Mouse (Mus musculus) neural tube, embryonic 11.5 days (tissue): ENCODE data around the gene Ndufc2. TPM values are rescaled to one million over a fixed set of nuclear protein-coding genes. Genes with fewer than 3 reads are reported as not detected.

Source experiments
- ATAC-seq: fragments of 200-750 bp; cut with Nextera tagmentation; 2 replicates; pipeline ENCODE4 v1.8.0; 2017; ENCODE audit warnings: moderate number of reproducible peaks, mild to moderate bottlenecking, moderate TSS enrichment, moderate library complexity; ENCODE audit not compliant: insufficient read depth, low FRiP score, low TSS enrichment
- DNase-seq: peaks from one replicate; pipeline ENCODE4 v3.0.0-alpha.2; 2015; ENCODE audit warnings: low spot score
- H3K27ac ChIP-seq: fragments of 300-500 bp; sonication (generic); 2 replicates; pipeline ENCODE4 v1.5.1; 2014; ENCODE audit warnings: low read depth, mild to moderate bottlenecking, low read length
- H3K27me3 ChIP-seq: fragments of 300-500 bp; sonication (generic); 2 replicates; pipeline ENCODE4 v1.6.1; 2014; ENCODE audit warnings: mild to moderate bottlenecking, low read length, mixed read lengths; ENCODE audit not compliant: control insufficient read depth, insufficient read depth
- H3K36me3 ChIP-seq: fragments of 300-500 bp; sonication (generic); 2 replicates; pipeline ENCODE4 v1.6.1; 2014; ENCODE audit warnings: mild to moderate bottlenecking, low read length, moderate library complexity, mixed read lengths; ENCODE audit not compliant: control insufficient read depth, insufficient read depth
- H3K4me1 ChIP-seq: fragments of 300-500 bp; sonication (generic); 2 replicates; pipeline ENCODE4 v1.6.1; 2014; ENCODE audit warnings: low read length, mixed read lengths; ENCODE audit not compliant: control insufficient read depth, insufficient read depth
- H3K4me2 ChIP-seq: fragments of 300-500 bp; sonication (generic); 2 replicates; pipeline ENCODE4 v1.6.1; 2014; ENCODE audit warnings: low read depth, mild to moderate bottlenecking, moderate library complexity
- H3K4me3 ChIP-seq: fragments of 300-500 bp; sonication (generic); 2 replicates; pipeline ENCODE4 v1.5.1; 2014; ENCODE audit warnings: low read depth, low read length
- H3K9ac ChIP-seq: fragments of 300-500 bp; sonication (generic); 2 replicates; pipeline ENCODE4 v1.6.1; 2014; ENCODE audit warnings: mild to moderate bottlenecking, low read length
- H3K9me3 ChIP-seq: fragments of 300-500 bp; sonication (generic); 2 replicates; pipeline ENCODE4 v1.6.1; 2016; ENCODE audit warnings: low read length; ENCODE audit not compliant: control insufficient read depth
- WGBS: fragments of 180-500 bp; shearing (Covaris S2); extraction: QIAGEN DNeasy Blood & Tissue Kit; methylation state at CpG from one replicate; pipeline ENCODE4 v1.1.7; 2014; 5-methylcytosine and 5-hydroxymethylcytosine counted together
- polyA plus RNA-seq: library from polyadenylated mRNA; unstranded; fragments of >200 nt; fragmentation: Nextera tagmentation; extraction: Ambion mirVana; gene quantifications from 2 replicates; pipeline ENCODE4 v1.2.1, GENCODE M21; 2014

Gene Ndufc2
- polyA plus RNA-seq, 1 experiment from 2014 or later, result 320 TPM

DNA sequence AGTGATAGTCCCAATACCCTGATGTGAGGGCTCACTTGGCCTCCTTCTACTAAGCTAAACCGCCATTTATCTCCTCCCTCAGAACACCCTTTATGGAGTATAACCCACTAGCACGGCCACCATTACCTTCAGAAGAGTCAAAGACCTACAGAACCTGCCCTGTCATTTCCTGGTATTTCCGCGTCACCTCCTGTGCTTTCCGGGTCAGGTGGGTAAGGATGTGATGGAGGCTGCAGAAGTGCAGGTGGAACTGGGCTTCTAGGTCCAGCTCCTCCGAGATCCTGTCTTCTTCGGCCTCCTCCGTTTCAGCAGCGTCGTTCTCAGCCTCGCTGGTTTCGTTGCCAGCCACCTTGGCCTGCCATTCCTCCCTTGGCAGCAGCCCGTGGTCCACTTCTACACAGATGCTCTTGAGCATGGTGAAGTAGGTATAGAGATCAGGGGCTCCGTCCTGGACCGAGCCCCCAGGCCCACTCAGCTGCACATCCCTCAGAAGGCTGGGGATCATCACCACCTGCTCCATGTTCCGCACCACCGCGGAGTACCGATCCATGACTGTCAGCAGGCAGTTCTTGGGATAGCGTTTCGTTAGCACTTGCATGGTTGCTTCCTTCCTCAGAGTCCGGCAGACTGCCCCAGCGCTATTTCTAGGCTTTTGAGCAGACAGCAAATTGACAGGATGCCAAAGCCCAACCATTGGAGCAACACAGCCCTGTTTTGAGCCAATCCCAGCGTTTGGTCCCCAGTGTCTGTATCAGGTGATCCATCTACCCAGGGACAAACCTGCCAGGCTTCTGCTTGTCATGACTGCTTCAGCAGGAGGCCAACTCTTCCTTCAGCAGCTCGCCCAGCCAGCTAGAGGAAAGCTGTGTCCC, 17.3 kb downstream of the Ndufc2 start, which contains the start of gene Thrsp:
Thrsp (minus strand) TSS at position 825 of the 872 bp plus-strand sequence.
- Histone ChIP-seq H3K9ac (no peak within 1 kb of the TSS), H3K4me2 (no peak within 1 kb of the TSS), H3K36me3 (no peaks in the 10 kb centered on the region), H3K27me3 (no peaks in the 10 kb centered on the region), H3K4me1 (no peaks in the 10 kb centered on the region), H3K9me3 (no peaks in the 10 kb centered on the region), H3K27ac (no peak within 1 kb of the TSS), H3K4me3 (no peak within 1 kb of the TSS)
- no peak for ATAC-seq
- no peak for DNase-seq
- 81% methylated on average over 25 of the region's 25 CpGs for WGBS

- DNase-seq, result no peak
- Histone ChIP-seq H3K9me3 (no peaks in the 10 kb centered on the region), H3K36me3 (no peaks in the 10 kb centered on the region), H3K9ac (no peak overlapping the region), H3K4me3 (no peak overlapping the region), H3K27ac (no peak overlapping the region), H3K4me2 (no peak overlapping the region), H3K27me3 (no peaks in the 10 kb centered on the region), H3K4me1 (no peaks in the 10 kb centered on the region)
- no peak for ATAC-seq
- 84% methylated on average over 5 of the region's 5 CpGs for WGBS
Measured at GRCm38 (mm10) chr7:97418717-97419116, 18.9 kb downstream of the Ndufc2 start.

GRCm38 (mm10) chr7:97419163-97419562, 19.4 kb downstream of the Ndufc2 start:
- H3K9ac ChIP-seq, result no peak overlapping the region
- no peak overlapping the region for H3K4me2 ChIP-seq
- ATAC-seq, result no peak
- DNase-seq, result no peak
- H3K27me3 ChIP-seq, result no peaks in the 10 kb centered on the region
- 86% methylated on average over 5 of the region's 5 CpGs for WGBS
- no peaks in the 10 kb centered on the region for H3K9me3 ChIP-seq
- H3K4me3 ChIP-seq, result no peak overlapping the region
- no peak overlapping the region for H3K27ac ChIP-seq
- H3K36me3 ChIP-seq, result no peaks in the 10 kb centered on the region
- no peaks in the 10 kb centered on the region for H3K4me1 ChIP-seq

DNA sequence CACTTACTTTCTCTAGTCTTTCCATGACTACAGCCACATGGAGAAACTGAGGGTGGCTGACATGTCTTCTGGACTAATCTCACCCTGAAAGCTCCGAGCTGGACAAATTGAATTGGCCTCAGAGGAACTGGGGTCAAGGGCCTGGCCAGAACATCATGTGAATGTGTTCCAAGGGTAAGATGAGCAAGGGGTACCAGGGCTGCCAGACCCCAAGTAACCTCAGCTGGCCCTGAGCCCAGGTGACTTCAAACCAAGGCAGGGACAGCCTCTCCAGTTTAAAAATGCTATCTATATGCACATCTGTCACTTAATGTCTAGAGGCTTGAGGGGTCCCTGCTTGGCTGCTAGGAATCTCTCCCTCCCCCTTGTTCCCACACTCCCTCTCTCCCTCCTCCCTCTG, 20.6 kb downstream of the Ndufc2 start:
- DNase-seq (no peak), ATAC-seq (no peak)
- Histone ChIP-seq H3K9me3 (no peaks in the 10 kb centered on the region), H3K4me3 (no peak overlapping the region), H3K9ac (no peak overlapping the region), H3K4me1 (no peaks in the 10 kb centered on the region), H3K4me2 (no peak overlapping the region), H3K36me3 (no peaks in the 10 kb centered on the region), H3K27me3 (no peaks in the 10 kb centered on the region), H3K27ac (no peak overlapping the region)
- WGBS, result 85% methylated on average over 1 of the region's 1 CpGs

DNA sequence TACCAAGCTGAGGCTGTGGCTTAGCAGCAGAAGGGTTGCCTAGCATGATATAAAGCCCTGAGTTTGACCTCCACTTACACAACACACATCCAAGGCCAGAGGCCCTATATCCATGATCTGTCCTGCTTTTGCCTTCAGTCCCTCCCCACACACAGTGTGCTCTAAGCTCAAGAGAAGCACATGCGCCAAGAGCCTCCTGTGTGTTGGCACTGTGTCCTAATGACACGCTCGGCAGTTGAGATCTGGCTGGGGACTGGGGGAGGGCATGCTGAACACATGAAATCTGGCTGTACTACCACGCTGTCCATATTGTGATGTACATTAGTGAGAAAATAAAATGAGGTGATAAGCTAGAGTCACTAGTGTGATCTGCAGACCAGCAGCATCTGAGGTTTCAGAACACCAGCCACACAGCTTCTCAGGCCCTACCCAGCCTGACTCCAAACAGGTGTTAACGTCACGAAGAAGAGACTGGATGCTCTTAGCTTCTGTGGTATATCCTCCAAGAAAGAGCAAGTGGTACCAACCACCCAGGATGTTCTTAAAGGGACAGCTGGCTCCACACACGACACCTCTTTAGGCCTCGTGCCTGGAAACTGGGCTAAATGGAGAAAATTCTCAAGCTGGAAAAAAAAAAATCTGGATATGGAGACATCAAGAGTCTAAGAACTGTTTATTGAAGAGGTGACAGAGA, 21.3 kb downstream of the Ndufc2 start:
- Histone ChIP-seq H3K27me3 (no peaks in the 10 kb centered on the region), H3K4me2 (no peak overlapping the region), H3K36me3 (no peaks in the 10 kb centered on the region), H3K27ac (no peak overlapping the region), H3K9me3 (no peaks in the 10 kb centered on the region), H3K4me1 (no peaks in the 10 kb centered on the region), H3K4me3 (no peak overlapping the region), H3K9ac (no peak overlapping the region)
- DNase-seq (no peak), ATAC-seq (no peak)
- WGBS, result 81% methylated on average over 8 of the region's 8 CpGs

GRCm38 (mm10) chr7:97423754-97424153, 24.0 kb downstream of the Ndufc2 start:
- Histone ChIP-seq H3K4me1 (no peaks in the 10 kb centered on the region), H3K4me3 (no peak overlapping the region), H3K27me3 (no peaks in the 10 kb centered on the region), H3K36me3 (no peaks in the 10 kb centered on the region), H3K27ac (no peak overlapping the region), H3K9me3 (no peaks in the 10 kb centered on the region), H3K9ac (no peak overlapping the region), H3K4me2 (no peak overlapping the region)
- no peak for ATAC-seq
- DNase-seq, result no peak
- 66% methylated on average over 5 of the region's 5 CpGs for WGBS

- 8% methylated on average over 12 of the region's 12 CpGs for whole genome bisulfite sequencing
- Histone ChIP-seq H3K27me3 (no peaks in the 10 kb centered on the region), H3K36me3 (no peaks in the 10 kb centered on the region), H3K9me3 (no peaks in the 10 kb centered on the region), H3K27ac (no peak overlapping the region), H3K4me2 (no peak overlapping the region), H3K4me3 (no peak overlapping the region), H3K4me1 (peaks cover 5% of the 10 kb centered on the region), H3K9ac (peak overlapping the region; percentile 35; the same call in 1 of the 2 replicates)
- peak; percentile 90 for DNase-seq
- ATAC-seq, result peak; percentile 80
Measured at GRCm38 (mm10) chr7:97424621-97425245, 24.9 kb downstream of the Ndufc2 start.

DNA sequence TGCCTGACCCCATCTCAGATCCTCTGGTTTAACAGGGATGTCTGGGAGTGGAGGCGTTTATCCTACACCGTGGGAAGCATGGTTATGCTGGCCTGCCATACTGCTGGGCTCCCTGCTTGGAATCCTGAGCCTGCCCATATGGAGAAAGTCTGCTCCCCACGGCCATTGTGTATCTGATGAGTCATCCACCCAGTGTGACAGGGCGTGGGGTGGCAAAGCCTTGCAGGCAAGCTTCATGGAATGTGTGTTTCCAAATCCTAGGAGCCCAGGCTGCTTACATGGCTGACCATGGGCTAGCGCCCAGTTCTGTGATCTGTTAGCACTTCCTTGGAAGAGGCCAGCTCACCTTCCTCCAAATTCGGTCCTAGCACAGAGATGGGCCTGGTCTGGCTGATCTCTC, 26.8 kb downstream of the Ndufc2 start:
- no peaks in the 10 kb centered on the region for H3K36me3 ChIP-seq
- H3K4me2 ChIP-seq, result no peak overlapping the region
- no peaks in the 10 kb centered on the region for H3K27me3 ChIP-seq
- no peak for DNase-seq
- H3K4me1 ChIP-seq, result peaks cover 10% of the 10 kb centered on the region
- H3K9ac ChIP-seq, result no peak overlapping the region
- WGBS, result 75% methylated on average over 6 of the region's 6 CpGs
- H3K4me3 ChIP-seq, result no peak overlapping the region
- no peak overlapping the region for H3K27ac ChIP-seq
- no peak for ATAC-seq
- no peaks in the 10 kb centered on the region for H3K9me3 ChIP-seq
